Mouse (Mus musculus): ENCODE measurements around the gene Prkab1.

Gene Prkab1

DNA sequence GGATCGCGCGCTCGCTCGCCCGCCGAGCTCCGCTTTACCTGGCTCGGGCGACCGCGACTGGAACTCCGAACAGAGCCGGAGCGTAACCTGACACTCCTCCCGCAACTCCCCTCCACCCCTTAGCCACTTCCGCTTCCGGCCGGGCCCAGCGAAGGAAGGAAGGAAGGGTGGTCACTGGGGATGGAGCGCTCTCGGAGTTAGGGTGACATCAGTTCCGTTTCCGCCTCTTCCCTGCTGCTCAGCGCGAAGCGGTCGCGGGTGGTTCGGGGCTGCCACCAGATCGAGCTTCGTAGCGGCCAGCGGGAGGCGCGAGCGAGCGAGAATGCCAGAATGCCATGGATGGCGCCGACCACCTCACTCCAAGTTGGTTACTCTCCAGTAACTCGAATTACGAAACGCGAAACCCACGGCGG lies at the start of gene Prkab1:
Gene Prkab1 (minus strand): TSS at position 182 of the 413 bp plus-strand sequence.
- in situ Hi-C loops (cut with MboI; ENCODE audit: low sequenced_read_pairs), result no loop called here

DNA sequence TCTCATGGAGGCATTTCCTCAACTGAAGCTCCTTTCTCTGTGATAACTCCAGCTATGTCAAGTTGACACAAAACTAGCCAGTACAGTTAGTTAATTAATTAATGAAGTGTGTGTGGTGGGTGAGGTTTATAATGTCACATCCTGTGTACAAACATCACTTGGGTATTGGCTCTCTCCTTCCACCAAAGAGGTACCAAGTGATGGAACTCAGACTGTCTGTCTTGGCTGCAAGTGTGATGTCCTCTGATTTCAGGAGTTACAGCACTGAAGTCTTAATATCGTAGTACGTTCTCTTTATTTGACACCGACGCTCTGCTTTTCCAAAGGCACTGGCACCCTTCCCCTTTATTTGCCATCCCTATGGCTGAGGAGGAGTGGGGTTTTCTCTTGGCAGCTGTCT lies 45.3 kb upstream of the Prkab1 start:
- in situ Hi-C loops (cut with MboI; ENCODE audit: low sequenced_read_pairs), result no loop called here

DNA sequence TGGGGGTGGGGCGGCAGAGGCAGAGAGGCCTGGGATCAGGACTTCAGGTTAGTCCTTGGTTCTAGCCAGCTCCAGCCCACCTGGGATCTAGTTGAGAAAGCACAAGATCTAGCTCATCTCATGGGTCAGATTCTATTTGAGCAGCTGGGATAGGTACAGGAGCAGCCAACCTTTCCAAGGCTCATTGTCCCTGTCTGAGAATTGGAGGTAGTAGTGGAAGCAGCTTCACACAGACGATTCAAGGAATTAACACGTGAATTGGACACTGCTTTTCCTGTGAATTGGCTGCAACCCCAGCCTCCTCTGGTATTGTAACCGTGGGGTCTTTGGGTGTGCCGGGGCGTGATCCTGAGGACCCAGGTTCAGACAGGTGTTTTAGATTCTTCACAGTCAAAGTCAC lies 28.5 kb upstream of the Prkab1 start:
- in situ Hi-C loops (cut with MboI; ENCODE audit: low sequenced_read_pairs), result no loop called here

DNA sequence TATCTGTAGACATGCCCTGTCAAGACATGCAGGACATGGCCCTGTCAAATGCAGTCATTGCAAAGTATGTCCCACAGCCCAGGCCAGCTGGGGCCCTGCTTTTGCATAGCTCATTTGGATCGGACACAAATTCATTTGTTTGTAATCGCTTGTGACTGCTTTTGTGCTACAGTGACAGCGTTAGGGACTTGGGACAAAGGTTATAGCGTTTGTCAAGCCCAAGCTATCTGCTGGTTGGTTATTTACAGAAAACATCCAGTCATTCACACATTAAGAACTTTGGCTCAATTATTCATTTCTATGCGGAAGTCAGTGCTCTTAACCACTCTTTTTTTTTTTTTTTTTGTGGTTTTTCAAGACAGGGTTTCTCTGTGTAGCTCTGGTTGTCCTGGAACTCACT lies 27.9 kb upstream of the Prkab1 start:
- in situ Hi-C loops (cut with MboI; ENCODE audit: low sequenced_read_pairs), result no loop called here

DNA sequence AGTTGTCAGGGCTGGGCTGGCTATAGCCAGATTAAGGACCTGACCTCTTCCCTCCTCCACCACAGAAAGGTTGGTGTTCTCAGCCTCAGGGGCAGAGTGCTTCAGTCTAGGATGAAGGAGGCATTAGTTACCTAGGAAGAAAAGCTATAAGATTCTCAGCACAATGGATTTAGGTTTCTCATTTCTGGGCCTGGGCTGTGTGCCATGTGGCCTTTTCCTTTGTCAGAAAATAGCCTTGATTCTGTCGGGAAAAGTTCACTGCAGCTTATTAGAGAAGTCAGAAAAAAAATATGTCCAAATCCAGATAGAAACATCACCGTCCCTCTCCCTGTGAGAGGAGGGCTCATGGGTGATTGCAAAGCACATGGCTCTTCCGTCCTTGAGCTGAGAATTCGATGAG lies 25.5 kb upstream of the Prkab1 start:
- in situ Hi-C loops (cut with MboI; ENCODE audit: low sequenced_read_pairs), result loop anchor here (25.0 kb wide), 1 partner anchor 1012 kb away; no protein-coding TSS in a partner anchor

DNA sequence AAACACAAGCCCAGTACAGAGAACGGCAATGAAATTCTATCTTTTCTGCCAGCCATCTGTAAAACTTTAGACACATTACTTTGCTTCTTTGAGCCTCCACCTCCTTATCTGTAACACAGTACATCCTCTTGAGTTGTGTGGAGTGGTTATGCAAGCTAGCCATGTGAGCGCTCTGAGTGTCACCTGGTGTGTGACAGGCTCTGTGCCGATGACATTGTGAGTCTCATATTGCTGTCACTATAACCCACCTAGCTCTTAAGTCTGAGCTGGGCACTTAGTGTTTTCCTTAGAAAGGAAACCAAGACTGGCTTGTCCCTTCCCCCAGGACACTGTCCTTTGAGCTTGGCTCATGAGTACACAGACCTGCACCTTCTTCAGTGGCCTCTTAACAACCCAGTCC lies 24.0 kb upstream of the Prkab1 start:
- in situ Hi-C loops (cut with MboI; ENCODE audit: low sequenced_read_pairs), result loop anchor here (25.0 kb wide), 1 partner anchor 1014 kb away; no protein-coding TSS in a partner anchor

DNA sequence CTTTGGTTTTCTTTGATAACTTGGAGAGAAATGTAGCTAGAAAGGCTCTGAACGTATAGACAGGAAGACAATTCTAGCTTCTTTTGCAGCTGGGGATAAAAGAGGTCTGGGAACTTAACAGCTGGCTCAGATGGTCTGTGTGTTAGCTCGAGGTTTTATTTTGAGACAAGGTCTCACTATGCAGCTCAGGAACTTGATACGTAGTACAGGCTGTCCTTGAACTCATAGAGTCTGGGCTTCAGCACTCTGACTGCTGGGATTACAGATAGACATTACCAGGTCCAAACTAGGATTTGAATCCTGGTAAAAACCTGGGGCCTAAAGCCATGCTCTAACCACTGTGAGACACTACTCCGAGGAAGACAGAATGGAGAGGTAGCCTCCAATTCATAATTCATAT lies 21.9 kb upstream of the Prkab1 start:
- in situ Hi-C loops (cut with MboI; ENCODE audit: low sequenced_read_pairs), result loop anchor here (25.0 kb wide), 1 partner anchor 1016 kb away; no protein-coding TSS in a partner anchor

DNA sequence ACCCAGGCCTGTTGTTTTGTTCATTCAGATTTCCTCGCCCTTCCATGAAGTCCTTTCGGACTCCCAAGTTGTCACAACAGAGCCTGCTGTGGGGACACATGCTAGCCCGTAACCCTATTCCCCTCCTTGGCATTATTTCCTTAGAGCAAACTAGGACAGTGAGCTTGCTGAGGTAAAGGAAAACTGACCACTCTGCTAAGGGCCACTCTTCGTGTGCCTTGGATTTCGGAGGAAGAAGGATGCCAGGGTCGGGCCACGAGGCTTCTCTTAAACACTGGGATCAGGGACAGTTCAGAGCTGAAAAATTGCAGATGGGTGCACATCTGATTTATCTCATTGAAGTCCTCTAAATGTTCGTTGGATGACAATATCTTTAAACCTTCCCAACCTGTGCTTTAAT lies 21.3 kb upstream of the Prkab1 start:
- in situ Hi-C loops (cut with MboI; ENCODE audit: low sequenced_read_pairs), result loop anchor here (25.0 kb wide), 1 partner anchor 1017 kb away; no protein-coding TSS in a partner anchor

DNA sequence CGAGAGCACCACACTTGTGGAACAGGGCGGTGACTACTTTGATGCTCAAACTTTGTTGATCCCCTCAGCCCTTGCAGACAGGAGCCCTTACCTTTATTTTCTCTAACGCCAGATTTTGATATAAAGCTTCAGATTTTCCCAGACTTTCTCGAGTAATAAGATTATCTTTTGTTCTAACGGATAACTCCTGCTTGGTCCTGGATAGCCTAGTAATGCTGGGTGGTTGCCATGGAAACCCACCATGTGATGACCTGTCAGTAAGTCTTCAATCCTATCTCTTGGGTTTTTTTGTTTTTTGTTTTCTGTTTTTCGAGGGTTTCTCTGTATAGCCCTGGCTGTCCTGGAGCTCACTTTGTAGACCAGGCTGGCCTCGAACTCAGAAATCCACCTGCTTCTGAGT lies 17.9 kb upstream of the Prkab1 start:
- in situ Hi-C loops (cut with MboI; ENCODE audit: low sequenced_read_pairs), result loop anchor here (25.0 kb wide), 1 partner anchor 1020 kb away; no protein-coding TSS in a partner anchor

DNA sequence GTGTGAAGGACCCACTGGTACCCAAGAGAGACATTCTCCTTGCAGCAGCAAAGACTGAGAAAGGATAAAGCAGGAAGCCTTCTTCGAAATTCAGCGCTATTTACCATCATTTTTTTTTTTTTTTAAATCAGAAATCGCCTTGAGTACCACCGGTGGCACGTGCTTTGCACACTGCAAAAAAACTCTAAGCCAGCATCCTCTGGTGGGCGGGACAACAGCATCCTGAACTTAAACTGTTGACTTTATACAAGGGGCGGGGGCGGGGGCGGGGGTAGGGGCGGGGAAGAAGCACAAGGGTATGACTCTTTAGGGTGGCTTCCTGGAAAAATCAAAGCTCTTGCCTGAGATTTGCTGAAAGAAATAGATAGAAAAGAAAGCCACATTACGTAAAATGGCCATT lies 15.4 kb upstream of the Prkab1 start:
- in situ Hi-C loops (cut with MboI; ENCODE audit: low sequenced_read_pairs), result loop anchor here (25.0 kb wide), 1 partner anchor 1023 kb away; no protein-coding TSS in a partner anchor

DNA sequence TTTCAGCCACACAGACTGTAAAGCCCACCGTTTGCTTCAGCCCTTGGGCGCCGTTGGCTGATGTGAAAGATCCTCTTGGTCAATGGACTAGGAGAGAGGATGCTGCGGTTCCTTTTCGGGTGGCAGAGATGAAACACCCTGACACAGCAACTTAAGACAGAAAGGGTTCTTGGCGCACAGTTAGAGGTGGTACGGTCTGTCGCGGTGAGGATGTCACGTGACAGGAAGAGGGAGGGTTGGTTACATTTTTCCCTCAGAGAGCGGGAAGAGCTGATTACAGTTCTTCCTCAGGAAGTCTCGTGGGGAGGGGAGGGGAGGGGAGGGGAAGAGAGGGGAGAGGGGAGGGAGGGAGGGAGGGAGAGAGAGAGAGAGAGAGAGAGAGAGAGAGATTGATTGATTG lies 13.4 kb upstream of the Prkab1 start:
- in situ Hi-C loops (cut with MboI; ENCODE audit: low sequenced_read_pairs), result loop anchor here (25.0 kb wide), 1 partner anchor 1025 kb away; no protein-coding TSS in a partner anchor

DNA sequence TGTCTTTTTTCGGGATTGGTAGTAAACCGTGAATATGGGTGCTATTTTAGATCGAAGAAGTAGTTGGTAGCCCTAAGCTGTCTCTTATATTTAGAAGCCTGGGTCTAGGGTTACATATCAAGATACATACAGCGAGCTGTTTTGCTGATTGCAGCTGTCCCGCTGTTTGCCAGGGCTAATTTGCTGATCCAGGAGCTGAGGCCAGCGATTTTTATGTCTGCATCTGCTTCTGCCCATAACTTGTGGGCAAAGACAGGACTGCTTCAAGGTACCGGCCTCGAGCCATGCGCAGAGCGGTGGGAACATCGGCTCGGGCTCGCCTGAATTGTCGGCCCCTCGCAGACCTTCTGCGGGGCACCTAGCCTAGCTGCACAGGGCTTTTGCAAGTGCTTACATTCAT lies 12.2 kb upstream of the Prkab1 start:
- in situ Hi-C loops (cut with MboI; ENCODE audit: low sequenced_read_pairs), result loop anchor here (25.0 kb wide), 1 partner anchor 1026 kb away; no protein-coding TSS in a partner anchor

DNA sequence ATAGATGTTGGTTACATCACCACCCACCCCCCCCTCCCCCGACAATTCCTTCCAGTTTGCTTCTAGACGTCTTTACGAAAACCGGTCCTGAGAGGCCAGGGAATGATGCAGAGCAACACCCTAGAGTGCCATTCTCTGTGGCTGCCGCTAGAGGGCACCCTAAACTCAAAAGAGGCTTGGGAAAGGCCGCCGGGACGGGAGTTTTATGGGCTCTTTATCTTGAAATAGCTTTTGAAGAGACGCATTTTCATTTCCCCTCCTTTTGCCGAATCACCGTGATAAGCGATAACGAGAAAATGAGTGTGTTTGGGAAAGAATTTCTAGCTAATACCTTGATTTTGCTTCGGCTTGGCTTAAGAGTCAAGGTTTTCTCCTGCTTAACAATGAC lies 6.9 kb upstream of the Prkab1 start:
- in situ Hi-C loops (cut with MboI; ENCODE audit: low sequenced_read_pairs), result loop anchor here (25.0 kb wide), 1 partner anchor 1031 kb away; no protein-coding TSS in a partner anchor

DNA sequence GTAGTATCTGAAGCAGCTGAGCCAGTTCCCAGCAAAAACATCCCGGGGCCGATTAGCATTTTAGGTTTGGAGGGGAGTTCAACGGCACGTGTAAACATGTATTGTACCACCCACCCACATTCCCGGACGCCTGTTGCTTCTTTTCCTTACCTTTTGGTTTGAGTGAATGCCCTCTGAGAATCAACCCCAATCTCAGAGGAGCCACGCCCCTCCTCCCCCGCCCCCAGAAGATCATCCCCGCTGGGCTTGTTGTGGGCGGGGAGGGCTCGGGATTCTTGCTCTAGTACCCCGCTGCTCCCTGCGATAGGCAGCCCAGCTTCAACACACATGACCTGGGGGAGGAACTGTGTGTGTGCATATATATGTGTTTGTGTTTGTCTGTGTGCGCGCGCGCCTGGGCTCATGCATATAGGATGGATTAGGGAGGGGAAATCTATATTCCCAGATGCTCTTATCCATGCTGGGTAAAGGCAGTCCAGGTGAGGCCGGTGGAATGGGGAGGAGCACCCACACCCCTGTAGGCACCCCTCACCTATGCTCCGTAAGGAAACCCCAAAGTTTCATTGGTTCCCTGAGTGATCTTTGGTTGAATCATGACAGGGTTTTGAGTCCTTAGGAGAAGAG lies 6.4 kb upstream of the Prkab1 start:
- in situ Hi-C loops (cut with MboI; ENCODE audit: low sequenced_read_pairs), result loop anchor here (25.0 kb wide), 1 partner anchor 1032 kb away; no protein-coding TSS in a partner anchor

DNA sequence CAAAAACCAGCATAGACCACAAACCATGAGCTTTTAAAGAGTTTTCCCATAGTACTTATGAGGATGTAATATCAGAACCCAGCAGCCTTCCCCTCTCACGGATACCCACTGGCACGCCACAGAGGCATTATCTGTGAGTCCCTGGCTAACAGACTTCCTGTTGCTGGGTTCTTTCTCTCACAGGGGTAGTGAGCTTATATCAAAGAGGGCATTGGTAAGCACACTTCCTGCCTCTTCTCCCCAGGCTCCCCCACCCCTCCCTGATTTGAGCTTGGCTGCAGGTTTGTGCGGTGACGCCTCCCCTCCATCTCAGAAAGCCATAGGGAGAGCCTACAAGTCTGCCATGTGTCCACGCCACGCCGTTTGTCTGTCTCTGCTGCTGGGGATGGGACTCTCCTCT lies 4.8 kb upstream of the Prkab1 start:
- in situ Hi-C loops (cut with MboI; ENCODE audit: low sequenced_read_pairs), result loop anchor here (25.0 kb wide), 1 partner anchor 1033 kb away; no protein-coding TSS in a partner anchor

DNA sequence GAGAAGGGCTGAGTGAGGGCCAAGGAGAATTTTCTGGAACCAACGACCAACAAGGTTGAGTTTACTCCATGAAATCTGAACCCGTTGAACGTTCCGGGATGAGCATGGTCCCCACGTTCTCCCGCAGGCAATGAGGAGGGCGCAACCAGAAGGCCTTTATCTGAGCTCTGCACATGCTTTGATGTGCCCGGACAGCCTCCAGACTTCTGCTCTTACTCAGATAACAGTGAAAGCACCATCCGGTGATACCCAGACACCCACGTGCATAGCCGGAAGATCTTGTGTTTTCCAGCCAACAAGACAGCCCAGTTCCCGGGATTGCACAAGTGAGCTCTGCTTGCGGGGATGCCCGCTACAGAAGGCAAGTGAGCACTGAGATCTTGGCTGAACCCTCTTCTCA lies 2.3 kb upstream of the Prkab1 start:
- in situ Hi-C loops (cut with MboI; ENCODE audit: low sequenced_read_pairs), result loop anchor here (25.0 kb wide), 1 partner anchor 1036 kb away; no protein-coding TSS in a partner anchor

DNA sequence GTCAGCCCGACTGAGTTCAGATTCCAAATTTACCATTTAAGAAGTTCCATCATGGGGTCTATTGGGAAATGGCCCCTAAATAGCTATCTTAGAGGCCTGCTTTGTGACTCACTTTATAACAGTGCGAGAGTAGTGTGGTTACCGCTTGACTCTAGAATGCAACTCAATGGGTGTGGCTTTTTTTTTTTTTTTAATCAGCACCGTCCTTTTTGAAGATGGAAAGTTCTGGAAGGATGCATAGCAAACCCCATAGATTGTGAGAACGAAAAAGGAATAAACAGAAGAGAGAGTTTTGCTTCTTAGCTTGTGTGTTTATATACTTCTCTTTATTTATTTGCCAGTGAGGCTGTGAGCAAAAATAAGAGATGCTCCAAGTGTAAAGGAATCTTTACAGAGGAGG lies 1.8 kb upstream of the Prkab1 start:
- in situ Hi-C loops (cut with MboI; ENCODE audit: low sequenced_read_pairs), result loop anchor here (25.0 kb wide), 1 partner anchor 1036 kb away; no protein-coding TSS in a partner anchor

DNA sequence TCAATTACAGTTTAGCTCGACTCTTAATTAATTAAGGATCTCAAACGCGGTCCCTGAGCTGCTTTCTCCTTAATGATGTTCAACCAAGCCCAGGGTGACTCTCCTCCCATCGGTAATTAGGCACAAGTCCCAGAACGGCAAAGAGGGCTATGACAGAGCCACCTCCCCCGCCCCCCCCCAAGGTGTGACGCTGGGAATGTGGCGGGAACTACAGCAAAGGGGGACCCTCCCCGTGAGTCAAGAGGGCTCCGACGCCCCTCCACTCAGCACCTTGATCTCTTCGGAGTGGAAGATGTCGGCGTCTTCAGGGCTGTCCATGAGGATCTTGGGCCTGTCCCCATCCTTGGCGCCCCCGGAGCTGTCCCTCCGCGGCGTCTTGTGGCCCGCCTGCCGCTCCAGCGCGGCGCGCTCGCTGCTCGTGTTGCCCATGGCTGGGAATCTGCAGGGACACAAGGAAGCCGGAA lies 455 bp downstream of the Prkab1 start:
- in situ Hi-C loops (cut with MboI; ENCODE audit: low sequenced_read_pairs), result no loop called here

DNA sequence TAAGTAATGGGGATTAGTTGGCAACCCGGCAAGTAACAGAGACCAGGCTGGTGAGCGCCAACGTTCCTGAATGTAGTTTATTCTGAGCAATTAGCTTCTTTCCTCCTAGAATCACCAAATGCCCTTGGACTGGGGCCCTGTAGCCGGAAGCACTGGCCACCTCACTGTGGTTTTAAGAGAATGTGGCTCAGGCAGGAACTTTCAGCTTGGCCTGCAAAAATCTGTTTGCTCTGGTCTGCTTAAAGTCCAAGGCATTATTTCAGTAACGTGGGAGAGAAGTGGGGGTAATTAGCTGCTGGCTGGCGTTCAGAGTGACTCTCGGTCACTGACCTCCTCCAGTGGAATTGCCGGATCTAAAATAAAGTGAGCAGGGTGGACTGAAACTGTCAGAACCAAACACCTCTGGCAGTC lies 1.1 kb downstream of the Prkab1 start:
- in situ Hi-C loops (cut with MboI; ENCODE audit: low sequenced_read_pairs), result no loop called here

DNA sequence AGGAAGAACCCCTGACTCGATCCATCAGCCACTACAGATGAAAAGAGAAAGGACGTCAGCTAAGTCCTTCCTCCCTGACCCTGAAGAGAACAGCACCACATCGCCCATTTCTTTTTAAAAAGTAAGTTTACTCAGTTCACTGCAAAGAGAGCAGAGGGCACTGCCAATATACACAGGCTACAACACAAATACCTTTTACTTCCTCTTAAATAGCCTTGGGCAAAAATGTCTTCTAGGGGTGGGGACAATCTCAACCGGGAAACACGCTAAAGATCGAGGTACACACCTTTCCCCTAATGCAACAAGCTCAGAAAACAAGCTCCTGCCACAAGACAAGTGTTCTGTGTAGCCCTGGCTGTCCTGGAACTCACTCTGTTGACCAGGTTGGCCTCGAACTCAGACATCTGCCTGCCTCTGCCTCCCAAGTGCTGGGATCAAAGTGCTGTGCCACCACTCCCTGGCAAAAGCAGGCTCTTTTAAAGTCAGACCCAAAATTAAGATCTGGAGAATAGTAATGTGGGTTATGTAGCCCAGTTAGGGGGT lies 1.6 kb downstream of the Prkab1 start:
- in situ Hi-C loops (cut with MboI; ENCODE audit: low sequenced_read_pairs), result no loop called here

DNA sequence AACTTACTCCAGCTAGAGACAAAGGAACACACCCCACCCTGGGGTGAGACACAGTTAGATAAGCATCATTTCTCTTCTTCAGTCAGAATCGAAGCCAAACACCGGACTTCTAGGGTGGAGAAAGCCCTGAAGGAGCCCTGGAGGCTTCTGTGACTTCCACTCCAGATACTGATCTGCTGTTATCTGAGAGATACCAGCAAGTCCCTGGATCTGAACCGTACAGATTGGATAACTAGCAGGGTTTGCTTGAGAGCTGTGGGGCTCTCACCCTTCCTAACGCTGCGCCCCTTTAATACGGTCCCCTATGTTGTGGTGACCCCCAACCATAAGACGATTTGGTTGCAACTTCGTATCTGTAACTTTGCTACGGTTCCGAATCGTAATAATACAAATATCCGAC lies 2.2 kb downstream of the Prkab1 start:
- in situ Hi-C loops (cut with MboI; ENCODE audit: low sequenced_read_pairs), result no loop called here

DNA sequence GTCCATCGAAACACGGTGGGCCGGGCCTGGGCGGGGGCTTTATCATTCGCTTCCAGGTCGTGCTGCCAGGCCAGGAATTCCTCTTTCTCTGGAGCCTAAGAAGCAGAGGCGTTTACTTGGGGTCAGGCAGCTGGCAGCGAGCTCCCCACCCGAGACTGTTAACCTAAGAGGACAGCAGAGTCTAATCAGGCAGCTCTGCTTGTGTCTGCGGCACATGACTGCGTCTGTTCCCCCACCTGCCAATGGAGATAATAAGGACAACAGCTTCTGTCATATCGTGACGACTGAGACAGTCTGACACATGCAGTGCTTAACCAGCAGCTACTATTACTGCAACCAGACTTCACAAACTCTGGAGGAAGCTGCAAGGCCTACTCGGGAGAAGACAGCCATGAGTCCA lies 2.8 kb downstream of the Prkab1 start:
- in situ Hi-C loops (cut with MboI; ENCODE audit: low sequenced_read_pairs), result no loop called here
